Mouse (Mus musculus): ENCODE results near the gene Tbc1d16.

Tbc1d16 gene

DNA sequence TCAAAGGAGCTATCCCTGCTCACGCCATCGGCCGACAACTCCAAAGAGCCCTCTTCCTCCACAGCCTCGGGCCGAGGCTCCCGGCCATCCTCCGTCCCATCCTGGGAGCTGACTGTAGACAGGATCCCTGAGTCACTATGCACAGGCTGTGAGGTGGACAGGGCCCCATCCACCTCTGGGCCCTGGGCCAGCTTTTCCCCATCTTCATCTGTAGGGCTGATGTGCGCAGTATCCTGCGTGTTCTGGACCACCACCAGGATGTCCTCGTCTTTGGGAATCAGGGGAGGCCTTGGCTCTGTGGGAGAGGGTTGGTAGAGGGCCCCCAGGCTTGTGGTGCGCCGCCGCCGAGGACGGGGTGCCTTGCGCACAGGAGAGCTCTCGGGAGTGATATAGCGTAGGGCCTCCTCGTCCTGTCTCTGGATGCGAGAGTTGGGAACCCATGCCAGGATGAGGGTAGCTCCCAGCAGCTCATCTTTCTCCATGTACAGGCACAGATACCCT is 19.4 kb downstream of the Tbc1d16 start:
- DNase-seq (ENCODE audit: low spot score in 2 of 2), result no peak

DNA sequence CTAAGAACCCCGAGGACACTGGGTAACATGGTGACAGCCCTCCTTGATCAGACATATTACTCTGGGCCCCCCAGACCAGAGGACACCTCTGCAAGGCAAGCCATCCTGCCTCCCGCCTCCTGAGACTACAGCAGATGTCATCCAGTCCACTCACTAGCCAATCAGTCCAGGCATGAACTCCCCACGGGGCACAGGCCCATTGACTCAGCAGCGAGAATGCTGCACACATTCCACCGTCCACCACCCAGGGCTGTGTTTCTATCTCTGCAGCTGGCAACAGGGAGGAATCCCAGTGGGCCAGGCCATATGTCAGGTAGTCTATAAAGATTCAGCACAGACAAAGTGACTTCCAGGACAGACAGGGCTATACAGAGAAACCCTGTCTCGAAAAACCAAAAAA is 20.3 kb downstream of the Tbc1d16 start:
- DNase-seq (ENCODE audit: low spot score in 2 of 2), result no peak

DNA sequence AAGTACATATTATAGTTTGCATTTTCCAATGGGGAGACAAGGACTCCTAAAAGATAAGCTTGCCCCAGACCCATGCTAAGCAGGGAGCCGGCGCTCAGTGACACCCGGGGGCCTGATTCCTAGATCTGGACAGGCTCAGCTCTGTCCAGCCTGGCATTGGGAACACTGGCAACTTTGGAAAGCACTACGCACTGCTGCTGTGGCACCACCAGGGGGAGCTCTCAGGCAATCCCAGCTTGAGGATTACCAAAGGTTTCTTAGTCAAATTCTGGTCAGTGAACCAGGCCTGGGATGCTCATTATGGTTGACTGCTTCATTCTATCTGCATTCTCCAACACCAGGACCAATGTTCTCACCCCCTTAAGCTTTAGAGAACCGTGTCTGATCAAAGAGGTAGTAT is 21.7 kb downstream of the Tbc1d16 start:
- no peak for DNase-seq (ENCODE audit: low spot score in 2 of 2)

DNA sequence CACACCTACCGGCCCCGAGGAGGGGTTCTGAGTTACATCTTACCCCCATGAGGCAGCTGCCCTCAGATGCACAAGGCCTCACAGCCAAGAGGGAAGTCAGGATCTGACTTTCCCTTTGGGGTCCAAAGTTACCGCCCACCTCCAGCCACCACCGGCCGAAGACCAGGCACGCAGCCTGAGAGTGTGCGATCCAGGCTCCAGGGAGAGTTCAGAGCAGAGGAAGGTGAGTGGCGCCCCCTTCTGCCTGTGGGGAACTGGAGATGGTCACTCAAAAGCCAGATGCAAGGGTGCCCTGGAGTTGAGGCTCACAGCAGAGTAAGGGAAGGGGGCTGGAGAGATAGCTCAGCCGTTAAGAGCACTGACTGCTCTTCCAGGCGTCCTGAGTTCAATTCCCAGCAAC is 22.6 kb downstream of the Tbc1d16 start:
- no peak for DNase-seq (ENCODE audit: low spot score in 2 of 2)

DNA sequence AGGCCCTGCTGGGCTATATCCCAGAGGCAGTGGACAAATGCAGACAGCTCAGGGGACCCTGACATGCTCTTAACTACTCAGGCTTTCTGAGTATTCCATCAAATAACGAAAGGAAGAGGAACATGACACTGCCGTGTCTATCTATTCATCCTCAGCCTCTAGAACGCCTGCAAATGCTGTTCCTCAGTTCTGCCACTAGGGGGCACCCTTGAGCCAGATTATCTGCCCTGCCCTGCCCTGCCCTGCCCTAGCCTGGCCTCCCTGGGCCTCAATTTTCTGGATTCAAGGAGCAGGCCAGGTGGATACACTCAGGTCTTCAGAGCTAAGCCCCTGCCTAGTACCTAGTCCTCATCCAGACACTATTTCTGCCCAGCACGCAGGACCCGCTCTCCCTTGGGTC is 24.9 kb downstream of the Tbc1d16 start:
- no peak for DNase-seq (ENCODE audit: low spot score in 2 of 2)

DNA sequence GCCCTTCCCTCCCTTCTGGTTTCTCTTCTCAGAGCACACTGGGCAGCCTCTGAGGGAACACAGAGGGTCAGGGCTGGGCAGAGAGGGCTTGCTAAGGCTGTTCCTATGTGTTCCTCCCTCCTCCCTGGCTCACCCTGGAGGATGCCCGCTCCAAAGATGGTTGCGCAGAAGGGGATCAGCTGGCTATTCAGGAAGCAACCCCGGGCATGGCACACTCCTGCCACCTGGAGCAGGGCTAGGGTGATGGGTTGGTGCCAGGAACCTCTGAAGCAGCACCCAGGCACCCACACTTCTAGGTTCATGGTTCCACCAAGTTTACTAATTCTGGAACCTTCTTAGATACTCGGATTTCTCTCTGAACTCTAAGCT is 29.1 kb downstream of the Tbc1d16 start:
- DNase-seq (ENCODE audit: low spot score in 2 of 2), result no peak

DNA sequence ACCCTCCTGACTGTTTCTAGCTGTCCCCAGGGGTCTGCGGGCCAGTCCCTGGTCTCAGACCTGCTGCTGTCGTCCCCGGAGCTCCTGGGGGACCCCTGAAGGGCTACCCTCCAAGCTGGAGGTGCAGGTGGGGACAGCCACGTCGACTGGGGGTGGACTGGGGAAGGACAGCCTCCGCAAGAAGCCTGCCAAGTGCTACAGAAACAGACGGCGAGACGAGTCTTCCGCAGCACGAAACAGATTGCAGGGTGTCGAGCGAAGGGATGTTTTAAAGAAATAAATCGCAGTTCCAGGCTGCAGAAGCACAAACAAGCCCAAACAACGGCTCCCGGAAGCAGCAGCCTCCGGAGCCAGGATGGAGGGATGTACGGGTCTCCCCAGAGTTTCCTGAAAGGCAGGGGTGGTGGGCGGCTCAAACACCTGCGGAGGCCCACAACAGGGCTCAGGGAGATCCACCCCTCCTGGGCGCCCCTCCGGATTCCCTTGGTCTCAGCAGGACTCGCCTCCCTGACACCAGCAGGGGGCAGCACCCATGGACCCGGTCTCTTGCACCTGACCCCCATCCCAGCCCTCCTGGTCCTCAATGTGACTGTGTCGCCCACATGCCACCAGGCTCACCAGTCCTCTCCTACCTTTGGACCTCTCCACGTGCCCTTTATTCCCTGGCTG is 29.6 kb downstream of the Tbc1d16 start:
- peak; percentile 50 to 52 for DNase-seq (ENCODE audit: low spot score in 2 of 2)

DNA sequence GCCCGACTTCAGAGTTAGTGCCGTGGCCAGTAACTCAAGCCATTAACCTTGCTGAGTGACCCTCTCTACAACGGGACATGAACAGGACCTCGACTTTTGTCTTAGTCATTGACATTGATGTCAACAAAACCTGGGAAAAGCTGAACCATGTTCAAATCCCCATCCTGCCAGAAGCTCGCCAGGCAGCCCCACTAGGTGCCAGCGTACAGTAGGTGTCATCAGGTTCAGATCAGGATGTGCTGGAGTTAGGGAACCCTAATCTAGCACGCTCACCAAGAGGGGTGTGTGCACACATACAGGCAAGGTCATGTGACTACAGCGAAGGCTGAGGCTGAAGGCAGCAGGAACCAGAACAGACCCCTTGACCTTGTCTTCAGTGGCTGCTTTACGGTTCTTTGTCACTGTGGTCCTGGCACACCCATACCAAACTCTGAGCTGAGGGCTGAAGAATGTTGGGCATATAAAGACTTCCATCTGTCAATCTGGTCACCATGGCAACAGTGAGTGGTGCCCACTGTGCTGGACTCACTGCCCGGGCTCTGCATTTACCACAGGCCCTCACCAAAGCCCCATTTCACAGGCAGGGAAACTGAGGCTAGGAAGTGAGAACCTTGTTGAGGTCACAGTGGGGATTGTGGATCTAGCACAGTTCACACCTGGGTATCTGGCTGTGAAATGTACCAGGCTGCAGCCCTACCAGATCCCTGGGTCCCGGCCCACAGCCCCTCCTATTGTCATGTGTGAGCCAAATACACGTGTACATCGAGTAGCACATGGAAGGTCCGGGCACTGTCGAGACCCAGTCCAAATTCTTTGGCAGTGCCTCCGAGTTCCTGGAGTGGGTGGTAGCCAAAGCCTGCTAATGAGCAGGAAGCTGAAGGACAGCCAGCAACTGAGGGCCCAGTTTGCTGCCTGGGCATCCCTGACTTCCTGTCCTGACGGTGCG is 30.4 kb downstream of the Tbc1d16 start:
- DNase-seq (ENCODE audit: low spot score in 2 of 2), result no peak

DNA sequence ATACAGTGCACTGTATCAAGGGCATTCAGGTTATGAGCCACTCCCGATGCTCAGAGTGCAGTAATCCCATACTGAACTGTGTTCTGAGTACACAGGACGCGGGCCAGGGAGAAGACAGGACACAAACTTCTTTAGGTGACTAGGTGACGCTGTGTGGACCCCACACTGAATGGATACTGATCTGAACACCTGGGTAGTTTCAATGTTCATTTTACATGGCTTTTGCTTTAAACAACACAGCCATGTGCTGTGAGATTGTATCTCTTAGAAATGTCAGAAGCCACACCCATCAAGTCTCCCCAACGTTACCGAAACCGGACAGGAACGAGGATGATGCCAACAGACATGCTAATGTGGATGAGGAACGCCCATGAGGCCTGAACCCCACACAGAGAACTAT is 35.7 kb downstream of the Tbc1d16 start:
- DNase-seq (ENCODE audit: low spot score in 2 of 2), result no peak

DNA sequence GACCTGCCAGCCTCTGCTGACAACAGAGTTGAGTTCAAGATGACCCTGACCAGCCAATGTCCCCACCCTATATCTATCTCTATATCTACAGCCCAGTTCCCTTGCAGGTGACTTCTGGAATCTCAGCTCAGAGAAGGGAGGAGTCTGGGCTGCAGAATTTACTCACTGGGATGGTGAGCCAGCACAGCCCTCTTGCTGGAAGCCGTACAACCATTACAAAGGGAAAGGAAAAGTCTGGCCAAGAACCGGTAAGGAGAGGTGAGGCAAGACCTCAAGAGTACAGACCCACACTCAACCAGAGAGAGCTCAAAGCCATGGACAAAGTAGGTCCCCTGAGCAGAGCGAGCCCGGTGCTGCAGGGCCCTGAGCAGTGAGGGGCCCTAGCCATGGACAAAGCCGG is 36.1 kb downstream of the Tbc1d16 start:
- DNase-seq (ENCODE audit: low spot score in 2 of 2), result no peak

DNA sequence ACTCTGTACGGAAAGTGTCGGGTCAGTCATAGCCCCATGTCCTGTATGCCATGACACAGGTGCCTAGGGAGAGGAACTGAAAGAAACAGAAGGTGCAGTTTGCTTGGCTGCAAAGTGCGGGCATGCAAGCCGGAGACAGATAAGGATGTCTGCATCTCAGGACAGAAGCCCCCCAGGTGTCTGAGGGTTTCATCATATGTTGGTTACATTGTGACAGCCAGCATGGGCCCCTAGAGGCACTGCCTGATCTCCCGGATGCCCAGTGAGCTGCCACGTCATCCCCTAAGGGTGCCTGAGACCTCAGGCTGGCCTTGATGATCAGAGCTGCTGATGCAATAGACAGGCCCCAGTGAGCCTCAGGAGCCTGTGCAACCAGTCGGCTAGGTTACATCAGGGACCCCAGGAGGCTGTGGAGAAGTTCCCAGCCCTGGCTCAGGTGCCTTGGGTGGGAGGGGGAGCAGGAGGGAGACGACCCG is 36.7 kb downstream of the Tbc1d16 start:
- no peak for DNase-seq (ENCODE audit: low spot score in 2 of 2)

DNA sequence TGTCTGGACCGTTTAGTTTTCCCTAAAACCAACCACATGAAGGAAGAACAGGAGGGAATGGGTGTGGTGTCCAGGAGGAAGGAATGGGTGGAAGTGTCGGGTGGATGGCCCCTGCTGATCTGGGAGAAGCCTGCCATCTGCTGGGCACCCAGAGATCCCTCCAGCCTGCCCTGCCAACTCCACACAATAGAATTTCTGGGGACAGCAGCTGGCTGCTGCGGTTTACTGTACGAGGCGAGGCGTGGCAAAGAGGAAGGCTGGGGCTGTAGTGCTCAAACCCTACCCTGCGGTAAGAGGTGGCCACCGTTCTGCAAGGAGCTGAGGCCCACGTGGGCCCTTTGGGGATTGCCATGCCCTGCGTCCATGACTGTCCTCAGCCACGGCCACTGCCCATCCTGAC is 37.8 kb downstream of the Tbc1d16 start:
- DNase-seq (ENCODE audit: low spot score in 2 of 2), result peak in 1 of 2 experiments; percentile 44

DNA sequence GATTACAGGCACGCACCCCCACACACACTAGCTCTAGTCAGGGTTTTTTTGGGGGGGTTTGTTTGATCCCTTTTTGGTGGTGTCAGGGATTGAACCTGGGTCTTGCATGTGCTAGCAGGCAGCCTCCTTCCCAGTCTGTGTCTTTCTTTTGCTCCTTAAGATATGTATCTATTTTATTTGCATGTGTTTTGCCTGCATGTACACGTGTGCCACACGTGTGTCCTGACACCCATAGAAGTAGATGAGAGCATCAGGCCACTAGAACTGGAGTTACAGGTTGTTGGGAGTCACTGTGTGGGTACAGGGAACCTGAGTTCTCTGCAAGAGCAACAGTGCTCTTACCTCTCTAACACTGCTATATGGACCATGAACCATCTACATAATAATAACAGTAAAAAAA is 39.0 kb downstream of the Tbc1d16 start:
- no peak for DNase-seq (ENCODE audit: low spot score in 2 of 2)

DNA sequence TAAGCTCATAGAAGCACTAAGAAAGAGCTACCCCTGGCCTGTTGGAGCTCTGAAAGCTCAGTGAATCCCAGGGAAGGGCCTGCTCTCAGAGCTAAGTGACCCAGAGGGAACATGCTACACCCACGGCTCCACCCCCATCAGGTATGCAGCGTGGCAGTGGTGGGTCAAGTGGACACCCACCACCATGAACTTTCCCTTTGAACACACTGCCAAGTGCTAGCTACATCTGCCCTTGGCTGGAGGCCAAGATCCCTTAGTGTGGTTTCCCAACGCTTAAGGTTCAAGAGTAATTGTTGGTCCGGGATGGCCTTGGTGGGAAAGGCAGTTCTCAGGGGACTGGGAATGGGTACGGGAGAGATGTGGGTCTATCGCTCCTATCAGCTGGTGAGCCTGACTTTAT is 39.9 kb downstream of the Tbc1d16 start:
- no peak for DNase-seq (ENCODE audit: low spot score in 2 of 2)

DNA sequence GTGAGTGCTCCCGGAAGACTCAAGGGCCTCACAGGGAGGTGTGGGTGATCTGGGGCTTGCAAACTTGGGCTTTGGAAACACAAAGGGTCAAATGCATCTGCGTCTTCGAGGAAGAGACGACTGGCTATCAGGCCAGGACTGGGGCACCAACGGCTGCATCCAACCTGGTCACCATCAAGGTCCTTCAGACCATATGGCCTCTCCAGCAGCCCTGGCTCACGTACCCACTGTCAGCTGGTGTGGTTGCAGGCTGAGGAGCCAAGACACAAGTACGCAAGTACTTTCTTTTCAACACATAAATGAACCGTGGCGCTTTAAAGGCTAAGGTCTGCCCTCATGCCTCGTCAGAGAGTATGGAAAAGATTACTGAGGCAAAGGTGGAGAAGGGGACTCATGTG is 40.5 kb downstream of the Tbc1d16 start:
- DNase-seq (ENCODE audit: low spot score in 2 of 2), result no peak

DNA sequence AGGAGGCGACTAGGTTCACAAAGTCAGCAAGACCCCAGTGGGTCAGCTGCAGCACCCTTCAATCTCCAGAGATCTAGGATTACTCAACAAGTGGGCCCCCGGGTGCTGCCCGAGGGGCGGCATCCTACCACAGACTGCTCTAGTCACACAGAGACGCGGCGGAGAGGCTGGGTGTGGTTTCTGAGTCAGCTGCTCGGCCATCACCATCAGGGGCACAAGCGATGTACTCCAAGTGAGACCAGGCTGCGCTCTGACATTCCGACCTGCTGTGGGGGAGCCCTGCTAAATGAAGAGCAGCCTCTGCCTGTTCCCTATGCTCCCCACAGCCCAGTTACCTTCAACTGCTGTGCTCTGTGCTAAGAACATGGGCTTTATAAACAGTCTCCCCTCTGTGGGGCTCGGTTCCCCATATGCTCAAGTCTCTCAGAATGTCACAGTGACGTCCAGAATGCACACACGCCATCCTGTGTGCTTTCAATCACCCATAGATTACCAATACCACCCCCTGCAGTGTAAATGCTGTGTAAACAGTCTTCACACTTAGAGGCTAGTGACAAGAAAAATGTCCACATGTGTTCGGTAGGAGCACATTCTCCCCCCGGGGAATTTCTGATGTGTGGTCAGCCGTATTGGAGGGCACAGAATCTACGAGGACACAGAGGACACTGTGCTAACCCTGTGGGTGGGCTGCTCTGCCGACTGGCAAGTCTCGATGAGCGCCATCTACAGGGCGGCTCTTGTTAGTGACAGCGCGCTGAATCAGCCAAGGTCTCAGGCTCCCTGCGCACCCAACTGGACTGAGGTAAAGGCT is 41.1 kb downstream of the Tbc1d16 start:
- DNase-seq (ENCODE audit: low spot score in 2 of 2), result peak; percentile 41 to 70

DNA sequence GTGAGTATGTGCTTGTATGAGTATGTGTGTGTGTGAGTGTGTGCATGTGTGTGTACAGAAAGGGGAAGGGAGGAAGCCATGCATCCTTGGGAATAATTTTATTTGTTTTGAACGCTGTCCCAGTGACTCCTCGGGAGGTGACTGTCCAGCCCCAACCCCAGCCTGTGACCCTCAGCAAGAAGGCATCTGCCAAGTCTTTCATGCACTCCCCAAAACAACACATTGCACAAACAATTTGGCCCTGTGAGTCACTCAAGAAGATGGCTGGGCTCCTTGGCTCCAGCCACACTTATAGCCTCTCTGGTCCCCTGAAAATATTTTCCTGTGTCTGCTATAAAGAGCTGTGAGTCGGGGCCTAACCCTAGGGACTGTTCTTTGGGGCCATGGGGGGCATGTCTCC is 41.9 kb downstream of the Tbc1d16 start:
- DNase-seq (ENCODE audit: low spot score in 2 of 2), result no peak

DNA sequence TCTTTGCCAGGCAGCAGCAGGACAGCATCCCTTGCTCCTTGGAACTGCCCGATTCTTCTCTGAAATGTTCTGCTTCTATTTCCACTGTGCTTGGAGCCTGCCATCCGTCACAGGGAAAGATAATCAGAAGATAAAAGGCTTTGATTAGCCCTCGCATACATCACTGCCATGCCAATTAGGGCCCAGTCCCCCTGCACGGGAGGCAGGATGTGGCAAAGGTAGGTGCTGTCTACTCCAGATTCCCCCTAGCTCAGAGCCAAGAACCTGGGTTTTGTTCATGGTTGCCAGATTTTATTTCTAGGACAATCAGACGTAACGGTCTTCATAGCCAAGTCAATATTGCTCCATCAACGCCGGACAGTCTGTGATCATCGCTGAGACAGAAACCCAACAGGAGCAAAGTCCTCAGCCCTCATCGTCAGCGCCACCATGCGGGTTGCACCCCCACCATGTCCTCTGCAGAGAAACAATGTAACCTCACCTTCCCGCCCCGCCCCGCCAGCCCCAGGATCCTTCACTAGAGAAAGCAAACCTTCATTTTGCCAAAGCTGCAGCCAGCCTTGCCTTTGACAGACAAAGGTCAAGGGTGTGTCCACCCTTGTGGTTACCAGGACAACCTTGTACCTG is 44.5 kb downstream of the Tbc1d16 start:
- no peak for DNase-seq (ENCODE audit: low spot score in 2 of 2)

DNA sequence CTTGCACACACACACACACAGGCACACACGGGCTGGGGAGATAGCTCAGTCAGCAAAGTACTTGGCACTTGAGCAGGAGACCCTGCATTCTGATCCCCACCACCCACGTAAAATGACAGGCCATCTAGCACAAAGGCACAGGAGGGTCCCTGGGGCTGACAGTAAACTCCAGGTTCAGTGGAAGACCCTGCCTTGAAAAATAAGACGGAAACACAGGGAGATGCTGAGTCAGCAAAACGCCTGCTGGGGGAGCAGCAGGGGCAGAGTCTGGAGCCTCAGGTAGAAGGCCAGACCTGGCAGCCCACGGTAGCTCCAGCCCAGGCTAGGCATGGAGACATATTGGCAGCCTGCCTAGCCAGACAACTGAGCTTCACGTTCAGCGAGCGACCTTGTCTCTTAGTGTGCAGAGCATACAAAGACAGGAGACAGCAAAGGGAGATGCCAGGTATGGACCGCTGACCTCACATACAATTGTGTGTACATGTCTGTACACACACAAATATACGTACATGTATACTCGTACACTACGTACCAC is 46.4 kb downstream of the Tbc1d16 start:
- no peak for DNase-seq (ENCODE audit: low spot score in 2 of 2)

DNA sequence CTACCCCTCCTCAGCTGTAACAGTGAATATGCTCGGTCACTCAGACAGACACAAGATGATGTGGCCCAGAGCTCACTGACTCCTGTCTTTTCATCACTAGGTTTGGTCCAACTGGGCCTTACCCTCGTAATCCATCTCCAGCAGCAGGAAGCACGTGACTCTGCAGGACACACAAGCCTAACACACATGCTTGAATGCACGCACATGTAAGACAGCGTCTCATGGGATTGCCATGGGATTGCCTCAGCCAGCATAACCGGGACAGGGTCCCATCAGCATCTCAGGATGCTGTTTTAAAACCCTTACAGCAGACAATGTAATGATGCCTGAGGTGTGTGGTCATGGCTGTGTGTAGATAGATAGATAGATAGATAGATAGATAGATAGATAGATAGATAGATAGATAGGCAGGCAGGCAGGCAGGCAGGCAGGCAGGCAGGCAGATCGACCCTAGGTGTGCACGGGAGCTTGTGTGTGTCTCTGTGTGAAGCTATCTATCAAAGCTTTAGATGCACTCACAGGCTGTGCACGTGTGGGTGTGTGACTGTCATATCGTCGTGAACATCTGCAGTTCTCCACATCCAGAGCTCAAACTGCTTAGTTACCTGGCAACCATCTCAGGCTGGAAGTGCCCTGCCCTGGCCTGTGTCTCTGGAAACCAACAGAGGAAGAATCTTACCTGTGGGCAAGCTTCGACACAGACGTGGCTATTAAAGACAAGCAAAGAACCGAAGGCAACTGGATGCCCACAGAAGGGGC is 47.3 kb downstream of the Tbc1d16 start:
- peak in 1 of 2 experiments; percentile 34 for DNase-seq (ENCODE audit: low spot score in 2 of 2)

DNA sequence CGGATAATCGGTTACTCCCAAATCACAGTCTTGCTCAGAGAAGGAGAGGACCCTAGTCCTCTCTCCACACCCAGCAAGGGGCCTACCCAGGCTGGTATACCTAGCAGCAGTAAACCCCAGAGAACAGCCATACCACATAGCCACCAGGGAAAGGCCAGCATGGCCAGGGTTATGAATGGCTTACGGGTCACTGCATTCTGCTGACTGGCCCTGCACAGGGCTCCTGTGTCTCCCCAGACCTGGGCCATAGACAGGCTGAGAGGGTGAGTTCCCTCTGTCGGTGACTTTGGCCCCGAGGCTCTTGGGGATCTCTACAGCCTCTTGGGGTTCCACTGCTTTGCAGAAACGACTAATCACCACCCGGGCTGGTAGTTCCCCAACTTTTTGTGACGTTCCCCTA is 50.0 kb downstream of the Tbc1d16 start:
- DNase-seq (ENCODE audit: low spot score in 2 of 2), result no peak

All from frontal cortex, postnatal 14 days (tissue).